Mouse (Mus musculus): ENCODE results near the gene Plch2.

GRCm38 (mm10) chr4:155079666-155080065 is 23.1 kb upstream of the Plch2 start:
- no peak for TF ChIP-seq CTCF (IDR thresholded peaks at IDR 0.05; ENCODE audit: low read depth, low read length)
- no peak for TF ChIP-seq POLR2A (IDR thresholded peaks at IDR 0.05; ENCODE audit: insufficient read depth, low read length)
- TF ChIP-seq EP300 (IDR thresholded peaks at IDR 0.05; ENCODE audit: insufficient read depth, low read depth, low read length) = no peak
